Mouse (Mus musculus): Measurements from ENCODE around the gene Tshz3. TPM values are rescaled to one million over a fixed set of nuclear protein-coding genes. Genes with fewer than 3 reads are reported as not detected.

Tshz3 gene
- total and polyA plus RNA-seq, 2 experiments from 2014 or later: 6.7 to 11.1 TPM

GRCm38 (mm10) chr7:36698589-36698946 lies 650 bp downstream of the Tshz3 start:
- Histone ChIP-seq H3K4me1 (ENCODE audit: insufficient read depth, low read length) (peaks cover 5% of the 10 kb centered on the region), H3K27ac (ENCODE audit: low read depth, low read length) (peak overlapping the region; percentile 70; the same call in 1 of the 2 replicates), H3K36me3 (ENCODE audit: insufficient read depth, low read length) (no peaks in the 10 kb centered on the region), H3K27me3 (ENCODE audit: insufficient read depth, low read length) (peaks cover 27% of the 10 kb centered on the region; the same call in 1 of the 2 replicates), H3K9me3 (ENCODE audit: low read length) (no peaks in the 10 kb centered on the region), H3K9ac (replicated peaks; ENCODE audit: low read length, poor library complexity, severe bottlenecking) (peak overlapping the region; percentile 70), H3K4me3 (ENCODE audit: low read depth, low read length) (peak overlapping the region; percentile 87), H3K4me2 (ENCODE audit: low read depth, low read length, poor library complexity, severe bottlenecking) (peak overlapping the region; percentile 99)
- TF ChIP-seq CTCF (IDR thresholded peaks at IDR 0.05): no peak
- 2% methylated on average over 16 of the region's 16 CpGs for WGBS
- ATAC-seq (ENCODE audit: low FRiP score) (no peak; the same call in 1 of the 2 replicates), DNase-seq (ENCODE audit: low spot score) (no peak)

- no peak overlapping the region for H3K27ac ChIP-seq (ENCODE audit: low read depth, low read length)
- H3K36me3 ChIP-seq (ENCODE audit: insufficient read depth, low read length): no peaks in the 10 kb centered on the region
- H3K4me1 ChIP-seq (ENCODE audit: insufficient read depth, low read length): peaks cover 5% of the 10 kb centered on the region
- peak overlapping the region; percentile 87 for H3K4me3 ChIP-seq (ENCODE audit: low read depth, low read length)
- peak overlapping the region; percentile 99 for H3K4me2 ChIP-seq (ENCODE audit: low read depth, low read length, poor library complexity, severe bottlenecking)
- peaks cover 21% of the 10 kb centered on the region; the same call in 1 of the 2 replicates for H3K27me3 ChIP-seq (ENCODE audit: insufficient read depth, low read length)
- TF ChIP-seq CTCF (IDR thresholded peaks at IDR 0.05): no peak
- DNase-seq (ENCODE audit: low spot score): no peak
- no peak overlapping the region; the same call in 1 of the 2 replicates for H3K9ac ChIP-seq (replicated peaks; ENCODE audit: low read length, poor library complexity, severe bottlenecking)
- ATAC-seq (ENCODE audit: low FRiP score): no peak
- 13% methylated on average over 18 of the region's 18 CpGs for WGBS
- no peaks in the 10 kb centered on the region for H3K9me3 ChIP-seq (ENCODE audit: low read length)
Observed at GRCm38 (mm10) chr7:36699001-36699987, 1.4 kb downstream of the Tshz3 start.

GRCm38 (mm10) chr7:36706636-36707035 lies 8.7 kb downstream of the Tshz3 start:
- 37% methylated on average over 10 of the region's 10 CpGs for WGBS
- TF ChIP-seq CTCF (IDR thresholded peaks at IDR 0.05): no peak
- Histone ChIP-seq H3K27ac (ENCODE audit: low read depth, low read length) (no peak overlapping the region; the same call in 1 of the 2 replicates), H3K9me3 (ENCODE audit: low read length) (no peaks in the 10 kb centered on the region), H3K4me1 (ENCODE audit: insufficient read depth, low read length) (no peaks in the 10 kb centered on the region; the same call in 1 of the 2 replicates), H3K4me3 (ENCODE audit: low read depth, low read length) (no peak overlapping the region), H3K9ac (replicated peaks; ENCODE audit: low read length, poor library complexity, severe bottlenecking) (no peak overlapping the region), H3K27me3 (ENCODE audit: insufficient read depth, low read length) (no peaks in the 10 kb centered on the region), H3K4me2 (ENCODE audit: low read depth, low read length, poor library complexity, severe bottlenecking) (no peak overlapping the region), H3K36me3 (ENCODE audit: insufficient read depth, low read length) (no peaks in the 10 kb centered on the region)
- DNase-seq (ENCODE audit: low spot score): no peak
- no peak for ATAC-seq (ENCODE audit: low FRiP score)

GRCm38 (mm10) chr7:36707266-36707665 lies 9.3 kb downstream of the Tshz3 start:
- Histone ChIP-seq H3K4me3 (ENCODE audit: low read depth, low read length) (0 out of 2 replicates have a peak overlapping the region, but pooled peaks have one; percentile 12), H3K27ac (ENCODE audit: low read depth, low read length) (no peak overlapping the region), H3K9me3 (ENCODE audit: low read length) (no peaks in the 10 kb centered on the region), H3K36me3 (ENCODE audit: insufficient read depth, low read length) (no peaks in the 10 kb centered on the region), H3K4me2 (ENCODE audit: low read depth, low read length, poor library complexity, severe bottlenecking) (0 out of 2 replicates have a peak overlapping the region, but pooled peaks have one; percentile 12), H3K9ac (replicated peaks; ENCODE audit: low read length, poor library complexity, severe bottlenecking) (no peak overlapping the region), H3K27me3 (ENCODE audit: insufficient read depth, low read length) (no peaks in the 10 kb centered on the region), H3K4me1 (ENCODE audit: insufficient read depth, low read length) (no peaks in the 10 kb centered on the region; the same call in 1 of the 2 replicates)
- peak; percentile 68 for ATAC-seq (ENCODE audit: low FRiP score)
- no peak for TF ChIP-seq CTCF (IDR thresholded peaks at IDR 0.05)
- DNase-seq (ENCODE audit: low spot score): no peak
- 23% methylated on average over 10 of the region's 10 CpGs for WGBS

- H3K9ac ChIP-seq (replicated peaks; ENCODE audit: low read length, poor library complexity, severe bottlenecking): peak overlapping the region; percentile 29; the same call in 1 of the 2 replicates
- no peak overlapping the region for H3K27ac ChIP-seq (ENCODE audit: low read depth, low read length)
- no peak for TF ChIP-seq CTCF (IDR thresholded peaks at IDR 0.05)
- no peaks in the 10 kb centered on the region for H3K27me3 ChIP-seq (ENCODE audit: insufficient read depth, low read length)
- ATAC-seq (ENCODE audit: low FRiP score) (peak; percentile 56; the same call in 1 of the 2 replicates), DNase-seq (ENCODE audit: low spot score) (no peak)
- no peaks in the 10 kb centered on the region for H3K9me3 ChIP-seq (ENCODE audit: low read length)
- WGBS: 42% methylated on average over 17 of the region's 17 CpGs
- H3K36me3 ChIP-seq (ENCODE audit: insufficient read depth, low read length): no peaks in the 10 kb centered on the region
- no peaks in the 10 kb centered on the region; the same call in 1 of the 2 replicates for H3K4me1 ChIP-seq (ENCODE audit: insufficient read depth, low read length)
- 0 out of 2 replicates have a peak overlapping the region, but pooled peaks have one; percentile 12 for H3K4me3 ChIP-seq (ENCODE audit: low read depth, low read length)
- H3K4me2 ChIP-seq (ENCODE audit: low read depth, low read length, poor library complexity, severe bottlenecking): peak overlapping the region; percentile 32
Observed at GRCm38 (mm10) chr7:36707681-36708350, 9.9 kb downstream of the Tshz3 start.
